Comparison of ENCODE assay signal across 21 mouse cellular contexts in the genomic region with DNA sequence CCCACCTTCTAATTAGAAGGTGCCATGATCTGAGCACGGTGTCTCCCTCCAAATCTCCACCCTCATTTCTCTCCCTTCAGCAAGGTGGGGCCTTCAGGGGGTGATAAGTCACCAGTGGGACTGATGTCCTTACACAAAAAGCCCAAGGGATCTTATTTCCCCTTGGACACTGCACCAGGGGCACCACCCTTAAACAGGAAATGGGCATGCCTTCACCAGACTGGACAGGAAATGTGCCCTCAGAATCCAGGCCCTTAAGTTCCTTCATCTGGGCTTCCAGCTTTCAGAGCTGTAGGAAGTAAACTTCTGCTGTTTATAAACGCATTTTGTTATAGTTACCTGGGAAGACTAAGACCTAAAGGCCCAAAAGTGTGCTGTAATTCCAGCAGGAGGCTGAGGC.
"Had no signal": no experiment of that assay in that cellular context is flagged by ENCODE, and none has a peak within 500 bp of the region (broad histone marks: within the 10 kb centered on the region; RNA-seq: fewer than 3 reads in every experiment).

No protein-coding gene starts in this region.

- H3K9ac ChIP-seq: heart, embryonic 13.5 days; heart, embryonic 15.5 days; hindbrain, embryonic 13.5 days; hindbrain, embryonic 15.5 days; limb, embryonic 12.5 days had no signal

- H3K36me3 ChIP-seq: heart, embryonic 13.5 days; heart, embryonic 15.5 days; hindbrain, embryonic 13.5 days; hindbrain, embryonic 15.5 days; limb, embryonic 10.5 days; limb, embryonic 12.5 days had no signal

- H3K4me2 ChIP-seq: heart, embryonic 11.5 days; heart, embryonic 13.5 days; heart, embryonic 15.5 days; hindbrain, embryonic 13.5 days; hindbrain, embryonic 15.5 days; limb, embryonic 12.5 days had no signal

- H3K27ac ChIP-seq: heart, adult 2 months; heart, embryonic 13.5 days; heart, embryonic 15.5 days; hindbrain, embryonic 13.5 days; hindbrain, embryonic 15.5 days; hindbrain, postnatal 0 days; layer of hippocampus, adult 2 months; left cerebral cortex, adult 2 months; limb, embryonic 10.5 days; limb, embryonic 12.5 days had no signal

- H3K4me1 ChIP-seq: hindbrain, embryonic 13.5 days; hindbrain, embryonic 15.5 days; limb, embryonic 10.5 days; limb, embryonic 12.5 days had no signal

- H3K9me3 ChIP-seq: heart, embryonic 13.5 days; heart, embryonic 15.5 days; hindbrain, embryonic 13.5 days; hindbrain, embryonic 15.5 days; limb, embryonic 10.5 days; limb, embryonic 12.5 days had no signal

- DNase-seq: gastrocnemius, postnatal 14 days; gastrocnemius, postnatal 36 days; heart, adult 11 months; heart, adult 2 months; heart, postnatal 14 days; heart, postnatal 36 days; kidney, adult 18-20 months; kidney, adult 8-10 months; kidney, postnatal 25 days; liver had no signal

- ATAC-seq: intestine, postnatal 0 days had no signal

- H3K4me3 ChIP-seq: heart, adult 2 months; heart, embryonic 13.5 days; heart, embryonic 15.5 days; hindbrain, embryonic 13.5 days; hindbrain, embryonic 15.5 days; layer of hippocampus, adult 2 months; left cerebral cortex, adult 2 months; limb, embryonic 10.5 days; limb, embryonic 12.5 days had no signal

- H3K27me3 ChIP-seq: hindbrain, embryonic 13.5 days; hindbrain, embryonic 15.5 days; limb, embryonic 12.5 days had no signal
